Mouse (Mus musculus) E14TG2a.4 (cell line): ENCODE measurements at regions not wholly inside any gene's neighbourhood (a gene's known extent, or its start where the extent isn't known, plus 50 kb on each side); places are given as distances from the start of the nearest gene placed in this dataset.
"Not testable (repeated sequence)": the region's sequence is repeated elsewhere in the genome, so short reads cannot be mapped to it uniquely, and the experiment has no call there.

Experiments used
- CTCF ChIP-seq: conservative IDR thresholded peaks from 2 replicates; pipeline ENCODE4 v1.5.1; 2014; ENCODE audit warnings: low read length
- POU5F1 ChIP-seq: IDR thresholded peaks from 2 replicates; pipeline ENCODE4 v1.6.1; 2014; ENCODE audit warnings: low read length, borderline replicate concordance

- not testable (repeated sequence) for TF ChIP-seq CTCF, POU5F1
Observed at GRCm38 (mm10) chr12:45161581-45161980, 87.1 kb upstream of the Stxbp6 start.
